ENCODE assay signal across 8 mouse cellular contexts in the genomic region with DNA sequence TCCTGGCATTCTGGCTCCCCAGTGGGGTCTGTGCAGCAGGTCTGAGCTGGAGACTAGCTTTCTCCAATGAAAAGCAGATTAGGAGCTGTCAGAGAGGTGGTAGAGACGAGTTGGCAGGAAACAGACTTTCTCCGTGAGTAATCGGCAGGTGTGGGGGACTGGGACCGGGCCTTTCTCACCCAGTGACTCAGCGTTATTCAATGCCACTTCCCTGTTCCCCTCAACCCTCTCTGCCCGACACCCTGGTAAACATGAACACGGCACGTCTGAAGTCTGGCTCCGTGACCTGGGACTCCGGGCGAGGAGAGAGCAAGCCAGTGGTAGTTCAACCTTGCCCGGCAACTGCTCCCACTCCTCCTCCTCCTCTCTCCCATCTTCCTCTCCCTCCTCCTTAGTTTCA. TPM values are rescaled to one million over a fixed set of nuclear protein-coding genes. Genes with fewer than 3 reads are reported as not detected.
DNase-seq lines count a peak whose midpoint lies in the region; ATAC-seq and TF ChIP-seq lines count a peak whose summit lies in the region.

No protein-coding gene starts in this region.

- peaks cover 90% of the 10 kb centered on the region for H3K4me1 ChIP-seq in heart, embryonic 10.5 days
- peaks cover 29% of the 10 kb centered on the region for H3K4me1 ChIP-seq in small intestine, adult 2 months (ENCODE audit: control insufficient read depth, insufficient read depth, insufficient read length, low read length)
- H3K4me1 ChIP-seq in forebrain, embryonic 11.5 days (replicated peaks; ENCODE audit: control insufficient read depth, insufficient read depth, low read length), result peaks cover 14% of the 10 kb centered on the region

- no peak for TF ChIP-seq POLR2A in small intestine, adult 2 months (IDR thresholded peaks at IDR 0.05; ENCODE audit: low read depth, low read length)

- intact Hi-C loops in gastrocnemius, postnatal 36 days (cut with DNase I), result no loop called here

- TF ChIP-seq CTCF in small intestine, adult 2 months (IDR thresholded peaks at IDR 0.05; ENCODE audit: extremely low read depth, insufficient read length, insufficient replicate concordance, low read depth, low read length), result no peak

- WGBS in heart, embryonic 10.5 days, result 23% methylated on average over 12 of the region's 12 CpGs
- WGBS in small intestine, adult 2 months, result 13% methylated on average over 12 of the region's 12 CpGs
- 82% methylated on average over 12 of the region's 12 CpGs for WGBS in forebrain, embryonic 11.5 days

- no peaks in the 10 kb centered on the region for H3K36me3 ChIP-seq in heart, embryonic 10.5 days
- no peaks in the 10 kb centered on the region for H3K36me3 ChIP-seq in small intestine, adult 2 months (ENCODE audit: control insufficient read depth, insufficient read depth, low read length)
- H3K36me3 ChIP-seq in forebrain, embryonic 11.5 days (ENCODE audit: control insufficient read depth, insufficient read depth, low read length), result no peaks in the 10 kb centered on the region

- H3K4me3 ChIP-seq in heart, embryonic 10.5 days, result peak overlapping the region; percentile 29; the same call in 1 of the 2 replicates
- H3K4me3 ChIP-seq in small intestine, adult 2 months (ENCODE audit: low read depth, low read length), result peak overlapping the region; percentile 21; the same call in 1 of the 2 replicates
- H3K4me3 ChIP-seq in forebrain, embryonic 11.5 days (ENCODE audit: low read depth, low read length), result no peak overlapping the region

- H3K9ac ChIP-seq in forebrain, embryonic 11.5 days (ENCODE audit: low read length), result no peak overlapping the region

- ATAC-seq in forebrain, embryonic 11.5 days (replicated peaks; ENCODE audit: low FRiP score), result no peak

- DNase-seq in heart, embryonic 10.5 days (ENCODE audit: low spot score), result peak; percentile 79
- DNase-seq in heart, adult 8-10 months (ENCODE audit: low spot score), result no peak
- DNase-seq in NIH3T3 (ENCODE audit: low read depth), result peak; percentile 52
- peak; percentile 44 for DNase-seq in kidney, adult 9 months
- DNase-seq in forebrain, embryonic 11.5 days (ENCODE audit: low spot score), result no peak
- DNase-seq in layer of hippocampus, adult 9-10 months (ENCODE audit: low spot score), result no peak
- DNase-seq in gastrocnemius, postnatal 36 days, result no peak

- no peaks in the 10 kb centered on the region for H3K9me3 ChIP-seq in heart, embryonic 10.5 days
- no peaks in the 10 kb centered on the region for H3K9me3 ChIP-seq in forebrain, embryonic 11.5 days (ENCODE audit: control insufficient read depth, low read length)

- peaks cover 46% of the 10 kb centered on the region for H3K27me3 ChIP-seq in heart, embryonic 10.5 days (ENCODE audit: insufficient read depth, poor library complexity, severe bottlenecking)
- no peaks in the 10 kb centered on the region for H3K27me3 ChIP-seq in small intestine, adult 2 months (ENCODE audit: control insufficient read depth, insufficient read depth, low read length)
- no peaks in the 10 kb centered on the region for H3K27me3 ChIP-seq in forebrain, embryonic 11.5 days (ENCODE audit: control insufficient read depth, insufficient read depth, low read length)

- peak overlapping the region; percentile 64; the same call in 1 of the 2 replicates for H3K27ac ChIP-seq in heart, embryonic 10.5 days
- H3K27ac ChIP-seq in small intestine, adult 2 months (ENCODE audit: insufficient read depth, low read depth, low read length), result peak overlapping the region; percentile 86
- no peak overlapping the region for H3K27ac ChIP-seq in forebrain, embryonic 11.5 days (ENCODE audit: low read depth, low read length)

- no peak overlapping the region for H3K4me2 ChIP-seq in forebrain, embryonic 11.5 days (ENCODE audit: low read depth, low read length, severe bottlenecking)

RNA-seq across cellular contexts. Expression of a gene that starts 33.3 kb away (rescaled TPM):
- 2.6 and 4.2 TPM in 2 replicates for polyA plus RNA-seq in heart, embryonic 10.5 days (2016; fragmentation: Nextera tagmentation; extraction: Ambion mirVana)
- total RNA-seq in heart, adult 8-10 months (2022), result under 1 TPM; 0.44 to 0.86 (median 0.45) TPM
- 32.1 and 57.6 TPM in 2 replicates for polyA plus RNA-seq in small intestine, adult 2 months (2012; rRNA removed)
- 35.8 and 36.9 TPM in 2 replicates for polyA plus RNA-seq in forebrain, embryonic 11.5 days (2014; fragmentation: Nextera tagmentation; extraction: Ambion mirVana)
- total RNA-seq in gastrocnemius, postnatal 36 days (2021), result under 1 TPM; 0.87 to 0.94 TPM

Comparison
In these comparisons a context has a peak if more than half of its experiments do, and no peak if none do; other contexts are left out.
1. DNase-seq: peak in heart, embryonic 10.5 days (single experiment), NIH3T3 (single experiment) and kidney, adult 9 months (single experiment); none in heart, adult 8-10 months (single experiment), forebrain, embryonic 11.5 days (single experiment), layer of hippocampus, adult 9-10 months (single experiment) and gastrocnemius, postnatal 36 days (0 of 2).